ENCODE assay signal across 10 mouse cellular contexts in the genomic region with DNA sequence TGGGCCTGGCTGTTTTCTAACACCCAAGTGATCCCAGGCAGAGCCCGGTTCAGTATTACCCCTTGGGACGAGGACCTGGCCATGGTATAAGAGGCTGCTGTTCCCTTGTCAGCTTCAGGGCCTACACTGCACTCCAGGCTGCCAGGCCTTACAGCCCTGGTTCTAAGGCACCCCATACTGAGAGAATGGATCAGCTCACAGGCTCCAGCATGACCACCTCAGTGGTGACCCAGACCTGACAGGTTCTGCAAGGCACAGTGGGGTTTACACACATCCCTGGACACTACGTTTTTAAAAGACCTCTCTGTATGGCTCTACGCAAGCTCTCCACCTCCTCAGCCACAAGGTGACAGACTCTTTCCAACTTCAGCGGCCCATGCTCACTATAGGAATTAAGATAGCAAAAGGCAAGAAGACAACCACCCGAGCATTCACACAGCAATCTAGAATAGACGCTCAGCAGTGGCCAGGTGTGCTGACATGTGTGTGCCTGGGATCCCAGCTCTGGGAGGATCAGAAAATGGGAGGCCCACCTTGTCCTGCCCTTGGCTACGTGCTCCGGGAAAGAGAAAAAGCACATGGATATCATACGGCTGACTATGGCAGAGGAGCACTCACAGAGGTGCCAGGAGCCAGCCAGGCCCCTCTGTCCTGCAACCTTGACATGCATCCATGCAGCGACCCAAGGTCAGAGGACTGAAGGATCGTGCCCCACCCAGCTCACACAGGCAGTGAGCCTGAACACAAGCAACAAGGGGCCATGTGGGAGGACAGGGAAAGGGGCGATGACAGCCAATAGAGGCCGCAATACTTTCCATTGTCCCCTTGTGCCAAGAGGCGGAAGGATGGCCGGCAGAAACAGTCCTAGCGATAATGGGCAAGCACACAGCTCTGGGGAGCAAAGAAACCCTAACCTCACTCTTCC. TPM values are rescaled to one million over a fixed set of nuclear protein-coding genes. Genes with fewer than 3 reads are reported as not detected.
A peak's percentile ranks its signal among the peaks of the same experiment; 100 is the strongest.
DNase-seq lines count a peak whose midpoint lies in the region; ATAC-seq and TF ChIP-seq lines count a peak whose summit lies in the region.
"Had no signal": no experiment of that assay in that cellular context is flagged by ENCODE, and none has a peak within 500 bp of the region (broad histone marks: within the 10 kb centered on the region; RNA-seq: fewer than 3 reads in every experiment).

No protein-coding gene starts in this region.

- peaks cover 91% of the 10 kb centered on the region for H3K4me1 ChIP-seq in heart, embryonic 13.5 days
- H3K4me1 ChIP-seq in liver, postnatal 0 days (ENCODE audit: insufficient read depth): peaks cover 8% of the 10 kb centered on the region
- peaks cover 6% of the 10 kb centered on the region for H3K4me1 ChIP-seq in thymus, adult 2 months (replicated peaks; ENCODE audit: control insufficient read depth, insufficient read depth, low read length)

- H3K9me3 ChIP-seq in heart, embryonic 13.5 days: no peaks in the 10 kb centered on the region
- no peaks in the 10 kb centered on the region for H3K9me3 ChIP-seq in liver, postnatal 0 days (ENCODE audit: low read length)

- peak overlapping the region; percentile 73 for H3K9ac ChIP-seq in heart, embryonic 13.5 days
- H3K9ac ChIP-seq in liver, postnatal 0 days (replicated peaks): no peak overlapping the region

- no peaks in the 10 kb centered on the region for H3K27me3 ChIP-seq in heart, embryonic 13.5 days (replicated peaks)
- H3K27me3 ChIP-seq in liver, postnatal 0 days (ENCODE audit: insufficient read depth, low read length): no peaks in the 10 kb centered on the region
- H3K27me3 ChIP-seq in thymus, adult 2 months (ENCODE audit: control insufficient read depth, insufficient read depth, low read length): no peaks in the 10 kb centered on the region
- H3K27me3 ChIP-seq: CH12.LX had no signal

- no peak for ATAC-seq in frontal cortex, adult (ENCODE audit: low TSS enrichment)
- ATAC-seq in heart, embryonic 13.5 days (ENCODE audit: extremely low read depth, insufficient number of reproducible peaks, low FRiP score, low TSS enrichment): no peak
- no peak for ATAC-seq in liver, postnatal 0 days

- no peak overlapping the region for H3K4me3 ChIP-seq in heart, embryonic 13.5 days
- no peak overlapping the region for H3K4me3 ChIP-seq in liver, postnatal 0 days (ENCODE audit: low read depth, low read length)
- H3K4me3 ChIP-seq in thymus, adult 2 months (ENCODE audit: control insufficient read depth, insufficient read depth, low read length): no peak overlapping the region

- H3K4me2 ChIP-seq in heart, embryonic 13.5 days: peak overlapping the region; percentile 35
- H3K4me2 ChIP-seq in liver, postnatal 0 days (ENCODE audit: low read depth, low read length): no peak overlapping the region

- 46% methylated on average over 17 of the region's 17 CpGs for WGBS in heart, embryonic 13.5 days
- 82% methylated on average over 17 of the region's 17 CpGs for WGBS in liver, postnatal 0 days (ENCODE audit: insufficient replicate concordance)
- WGBS in thymus, adult 2 months: 93% methylated on average over 17 of the region's 17 CpGs

- H3K36me3 ChIP-seq in heart, embryonic 13.5 days: peaks cover 17% of the 10 kb centered on the region
- 0 out of 2 replicates have a peak, but pooled peaks cover 5% of the 10 kb centered on the region for H3K36me3 ChIP-seq in liver, postnatal 0 days (replicated peaks; ENCODE audit: insufficient read depth, low read length)
- H3K36me3 ChIP-seq in thymus, adult 2 months (ENCODE audit: control insufficient read depth, insufficient read depth, low read length): no peaks in the 10 kb centered on the region

- TF ChIP-seq POLR2A in thymus, adult 2 months (IDR thresholded peaks at IDR 0.05; ENCODE audit: control insufficient read depth, extremely low read depth, insufficient read depth, low read length, poor library complexity): no peak

- TF ChIP-seq EP300 in liver, postnatal 0 days (IDR thresholded peaks at IDR 0.05; ENCODE audit: low read depth): no peak

- TF ChIP-seq CTCF in liver, postnatal 0 days (IDR thresholded peaks at IDR 0.05; ENCODE audit: low read depth): no peak
- TF ChIP-seq CTCF in thymus, adult 2 months (IDR thresholded peaks at IDR 0.05; ENCODE audit: borderline replicate concordance, control insufficient read depth, extremely low read depth, insufficient read depth, low read length, poor library complexity): no peak

- DNase-seq in frontal cortex, postnatal 10 days (ENCODE audit: low spot score in 2 of 2): peak; percentile 5 to 8
- DNase-seq in right cerebral cortex, postnatal 14 days: peak; percentile 3
- DNase-seq in right cerebral cortex, postnatal 36 days (ENCODE audit: low spot score in 2 of 2): no peak
- no peak for DNase-seq in liver, postnatal 0 days
- no peak for DNase-seq in retina, embryonic 14.5 days (ENCODE audit: low spot score)
- DNase-seq in thymus, adult 2 months: no peak

- peak overlapping the region; percentile 98 for H3K27ac ChIP-seq in heart, embryonic 13.5 days (replicated peaks)
- H3K27ac ChIP-seq in liver, postnatal 0 days (ENCODE audit: low read depth): 0 out of 2 replicates have a peak overlapping the region, but pooled peaks have one; percentile 7
- H3K27ac ChIP-seq in thymus, adult 2 months (ENCODE audit: control insufficient read depth, insufficient read depth, low read length): no peak overlapping the region

RNA-seq across cellular contexts. Expression of a gene that starts 11.9 kb away (rescaled TPM):
- 524 and 602 TPM in 2 replicates for polyA plus RNA-seq in heart, embryonic 13.5 days (2015; fragmentation: Nextera tagmentation; extraction: Ambion mirVana)
- 298 and 304 TPM in 2 replicates for polyA plus RNA-seq in liver, postnatal 0 days (2015; fragmentation: Nextera tagmentation; extraction: Ambion mirVana)
- 412 and 498 TPM in 2 replicates for polyA plus RNA-seq in thymus, adult 2 months (2012; rRNA removed)

RNA-seq across cellular contexts. Expression of a gene that starts 29.4 kb away (rescaled TPM):
- polyA plus RNA-seq in heart, embryonic 13.5 days (2015; fragmentation: Nextera tagmentation; extraction: Ambion mirVana): 438 and 474 TPM in 2 replicates
- polyA plus RNA-seq in liver, postnatal 0 days (2015; fragmentation: Nextera tagmentation; extraction: Ambion mirVana): 252 and 258 TPM in 2 replicates
- 577 and 705 TPM in 2 replicates for polyA plus RNA-seq in thymus, adult 2 months (2012; rRNA removed)

RNA-seq across cellular contexts. Expression of a gene that starts 29.6 kb away (rescaled TPM):
- polyA plus RNA-seq in heart, embryonic 13.5 days (2015; fragmentation: Nextera tagmentation; extraction: Ambion mirVana): 41.4 and 47.4 TPM in 2 replicates
- 29.4 and 31.6 TPM in 2 replicates for polyA plus RNA-seq in liver, postnatal 0 days (2015; fragmentation: Nextera tagmentation; extraction: Ambion mirVana)
- polyA plus RNA-seq in thymus, adult 2 months (2012; rRNA removed): 87.1 and 91.0 TPM in 2 replicates

RNA-seq across cellular contexts. Expression of a gene that starts 42.8 kb away (rescaled TPM):
- polyA plus RNA-seq in heart, embryonic 13.5 days (2015; fragmentation: Nextera tagmentation; extraction: Ambion mirVana): not detected in 2 replicates
- not detected in 2 replicates for polyA plus RNA-seq in liver, postnatal 0 days (2015; fragmentation: Nextera tagmentation; extraction: Ambion mirVana)
- not detected in 2 replicates for polyA plus RNA-seq in thymus, adult 2 months (2012; rRNA removed)
- polyA plus RNA-seq: neural tube, embryonic 11.5 days had no signal

Comparison
In these comparisons a context has a peak if more than half of its experiments do, and no peak if none do; other contexts are left out.
1. DNase-seq: peak in frontal cortex, postnatal 10 days (2 of 2) and right cerebral cortex, postnatal 14 days (single experiment); none in right cerebral cortex, postnatal 36 days (0 of 2), liver, postnatal 0 days (single experiment), retina, embryonic 14.5 days (single experiment) and thymus, adult 2 months (single experiment).